ENCODE assay signal across 22 mouse cellular contexts in the genomic region with DNA sequence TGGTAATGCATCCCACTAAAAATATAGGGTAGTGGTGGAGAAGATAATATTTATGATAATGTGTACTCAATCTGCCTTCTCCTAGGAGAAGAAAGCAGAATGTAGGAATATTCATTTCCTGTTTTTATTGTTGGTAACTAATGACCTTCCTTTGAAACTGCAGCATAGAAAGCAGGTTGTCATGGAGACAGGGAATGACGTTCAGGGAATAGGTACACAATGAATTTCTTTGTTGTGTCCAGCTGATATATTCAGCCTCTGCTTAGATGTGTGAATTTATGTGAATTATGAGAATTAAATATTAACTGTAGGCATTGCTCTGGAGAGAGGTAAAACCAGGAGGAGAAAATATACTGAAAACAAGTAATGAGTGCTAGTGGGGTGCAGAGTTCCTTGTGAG. TPM values are rescaled to one million over a fixed set of nuclear protein-coding genes. Genes with fewer than 3 reads are reported as not detected.
A peak's percentile ranks its signal among the peaks of the same experiment; 100 is the strongest.
DNase-seq lines count a peak whose midpoint lies in the region; ATAC-seq lines count a peak whose summit lies in the region.
"Had no signal": no experiment of that assay in that cellular context is flagged by ENCODE, and none has a peak within 500 bp of the region (broad histone marks: within the 10 kb centered on the region; RNA-seq: fewer than 3 reads in every experiment).

No protein-coding gene starts in this region.

- peak overlapping the region; percentile 44 for H3K27ac ChIP-seq in hindbrain, embryonic 12.5 days
- H3K27ac ChIP-seq in hindbrain, embryonic 10.5 days, result no peak overlapping the region
- no peak overlapping the region for H3K27ac ChIP-seq in forebrain, embryonic 16.5 days (ENCODE audit: low read length)
- peak overlapping the region; percentile 72 for H3K27ac ChIP-seq in midbrain, embryonic 15.5 days
- H3K27ac ChIP-seq: liver, embryonic 12.5 days; lung, embryonic 15.5 days; stomach, postnatal 0 days had no signal

- H3K9ac ChIP-seq in hindbrain, embryonic 12.5 days, result no peak overlapping the region
- no peak overlapping the region for H3K9ac ChIP-seq in forebrain, embryonic 16.5 days (replicated peaks; ENCODE audit: low read depth, low read length)
- no peak overlapping the region for H3K9ac ChIP-seq in midbrain, embryonic 15.5 days
- H3K9ac ChIP-seq: liver, embryonic 12.5 days; lung, embryonic 15.5 days had no signal

- ATAC-seq in hindbrain, embryonic 12.5 days (ENCODE audit: low FRiP score), result peak; percentile 19; the same call in 1 of the 2 replicates
- ATAC-seq in forebrain, embryonic 16.5 days, result peak; percentile 43; the same call in 1 of the 2 replicates
- ATAC-seq in midbrain, embryonic 15.5 days (replicated peaks), result peak; percentile 24; the same call in 1 of the 2 replicates
- ATAC-seq: inflammation-experienced regulatory T-cells, adult 6 months; liver, embryonic 12.5 days had no signal

- peaks cover 18% of the 10 kb centered on the region for H3K4me1 ChIP-seq in hindbrain, embryonic 12.5 days
- H3K4me1 ChIP-seq in hindbrain, embryonic 10.5 days (replicated peaks), result peaks cover 11% of the 10 kb centered on the region
- peaks cover 6% of the 10 kb centered on the region for H3K4me1 ChIP-seq in forebrain, embryonic 16.5 days (replicated peaks; ENCODE audit: control insufficient read depth, insufficient read depth, low read length)
- peaks cover 11% of the 10 kb centered on the region for H3K4me1 ChIP-seq in midbrain, embryonic 15.5 days
- H3K4me1 ChIP-seq: liver, embryonic 12.5 days; lung, embryonic 15.5 days had no signal

- no peak for DNase-seq in hindbrain, embryonic 10.5 days (ENCODE audit: low spot score)
- DNase-seq in embryo, embryonic 10.5 days (ENCODE audit: low spot score), result peak; percentile 24
- DNase-seq in cerebellum, adult 11 months, result no peak
- no peak for DNase-seq in cerebellum, postnatal 25 days
- no peak for DNase-seq in urinary bladder, adult 18-20 months (ENCODE audit: low spot score in 2 of 2)
- DNase-seq: adrenal gland, postnatal 10 days; B cell, adult 2 months; cerebellum, adult 2 months; gastrocnemius, postnatal 25 days; heart, postnatal 10 days; kidney, adult 8-10 months; kidney, postnatal 4 days; left cerebral cortex, postnatal 4 days; right cerebral cortex, postnatal 14 days; thymus, postnatal 25 days had no signal

- H3K36me3 ChIP-seq in hindbrain, embryonic 12.5 days, result peaks cover 15% of the 10 kb centered on the region
- peaks cover 27% of the 10 kb centered on the region for H3K36me3 ChIP-seq in hindbrain, embryonic 10.5 days
- peaks cover 7% of the 10 kb centered on the region; the same call in 1 of the 2 replicates for H3K36me3 ChIP-seq in forebrain, embryonic 16.5 days (ENCODE audit: control insufficient read depth, insufficient read depth)
- H3K36me3 ChIP-seq in midbrain, embryonic 15.5 days (replicated peaks), result 0 out of 2 replicates have a peak, but pooled peaks cover 4% of the 10 kb centered on the region
- H3K36me3 ChIP-seq: liver, embryonic 12.5 days; lung, embryonic 15.5 days had no signal

- no peak overlapping the region for H3K4me2 ChIP-seq in hindbrain, embryonic 12.5 days (replicated peaks)
- H3K4me2 ChIP-seq in forebrain, embryonic 16.5 days (ENCODE audit: low read length), result no peak overlapping the region
- H3K4me2 ChIP-seq in midbrain, embryonic 15.5 days, result no peak overlapping the region
- H3K4me2 ChIP-seq: liver, embryonic 12.5 days; lung, embryonic 15.5 days had no signal

- 12% methylated on average over 1 of the region's 1 CpGs for WGBS in hindbrain, embryonic 12.5 days
- 13% methylated on average over 1 of the region's 1 CpGs for WGBS in hindbrain, embryonic 10.5 days
- 3% methylated on average over 1 of the region's 1 CpGs for WGBS in forebrain, embryonic 16.5 days
- 0% methylated on average over 1 of the region's 1 CpGs for WGBS in midbrain, embryonic 15.5 days

- no peaks in the 10 kb centered on the region for H3K27me3 ChIP-seq in hindbrain, embryonic 12.5 days
- no peaks in the 10 kb centered on the region for H3K27me3 ChIP-seq in hindbrain, embryonic 10.5 days (ENCODE audit: insufficient read depth, poor library complexity, severe bottlenecking)
- no peaks in the 10 kb centered on the region for H3K27me3 ChIP-seq in forebrain, embryonic 16.5 days (replicated peaks; ENCODE audit: control insufficient read depth, insufficient read depth, low read length)
- no peaks in the 10 kb centered on the region for H3K27me3 ChIP-seq in midbrain, embryonic 15.5 days (replicated peaks)
- H3K27me3 ChIP-seq: liver, embryonic 12.5 days; lung, embryonic 15.5 days had no signal

- no peak overlapping the region for H3K4me3 ChIP-seq in hindbrain, embryonic 12.5 days
- H3K4me3 ChIP-seq in hindbrain, embryonic 10.5 days, result no peak overlapping the region
- H3K4me3 ChIP-seq in forebrain, embryonic 16.5 days (replicated peaks; ENCODE audit: low read length), result no peak overlapping the region
- H3K4me3 ChIP-seq in midbrain, embryonic 15.5 days, result no peak overlapping the region
- H3K4me3 ChIP-seq: liver, embryonic 12.5 days; lung, embryonic 15.5 days had no signal

- H3K9me3 ChIP-seq in hindbrain, embryonic 12.5 days (replicated peaks), result no peaks in the 10 kb centered on the region
- H3K9me3 ChIP-seq in hindbrain, embryonic 10.5 days, result no peaks in the 10 kb centered on the region
- H3K9me3 ChIP-seq in forebrain, embryonic 16.5 days (ENCODE audit: control insufficient read depth, low read length), result no peaks in the 10 kb centered on the region
- no peaks in the 10 kb centered on the region for H3K9me3 ChIP-seq in midbrain, embryonic 15.5 days
- H3K9me3 ChIP-seq: liver, embryonic 12.5 days; lung, embryonic 15.5 days had no signal

RNA-seq across cellular contexts. Expression of a gene that starts 18.3 kb away (rescaled TPM):
- 57.8 and 62.1 TPM in 2 replicates for polyA plus RNA-seq in hindbrain, embryonic 12.5 days (2016; fragmentation: Nextera tagmentation; extraction: Ambion mirVana)
- polyA plus RNA-seq in hindbrain, embryonic 10.5 days (2016; fragmentation: Nextera tagmentation; extraction: Ambion mirVana), result 18.3 and 33.0 TPM in 2 replicates
- 24.1 and 24.2 TPM in 2 replicates for polyA plus RNA-seq in forebrain, embryonic 16.5 days (2015; fragmentation: Nextera tagmentation; extraction: Ambion mirVana)
- 22.0 and 24.6 TPM in 2 replicates for polyA plus RNA-seq in midbrain, embryonic 15.5 days (2015; fragmentation: Nextera tagmentation; extraction: Ambion mirVana)
- polyA plus RNA-seq: inflammation-experienced regulatory T-cells, adult 6 months had no signal

RNA-seq across cellular contexts. Expression of a gene that starts 56.2 kb away (rescaled TPM):
- polyA plus RNA-seq in hindbrain, embryonic 12.5 days (2016; fragmentation: Nextera tagmentation; extraction: Ambion mirVana), result 39.6 and 41.2 TPM in 2 replicates
- 21.8 and 24.5 TPM in 2 replicates for polyA plus RNA-seq in hindbrain, embryonic 10.5 days (2016; fragmentation: Nextera tagmentation; extraction: Ambion mirVana)
- polyA plus RNA-seq in forebrain, embryonic 16.5 days (2015; fragmentation: Nextera tagmentation; extraction: Ambion mirVana), result 48.4 and 57.0 TPM in 2 replicates
- 30.3 and 35.5 TPM in 2 replicates for polyA plus RNA-seq in midbrain, embryonic 15.5 days (2015; fragmentation: Nextera tagmentation; extraction: Ambion mirVana)

Comparison
In these comparisons a context has a peak if more than half of its experiments do, and no peak if none do; other contexts are left out.
1. H3K27ac ChIP-seq: peak in hindbrain, embryonic 12.5 days (single experiment) and midbrain, embryonic 15.5 days (single experiment); none in hindbrain, embryonic 10.5 days (single experiment) and forebrain, embryonic 16.5 days (single experiment).
2. Peak in every context shown above with its lines, with median percentiles within 50 percentile points of each other: ATAC-seq.